Mouse (Mus musculus) liver, embryonic 14.5 days (tissue): ENCODE results near the gene Mpp3. TPM values are rescaled to one million over a fixed set of nuclear protein-coding genes. Genes with fewer than 3 reads are reported as not detected.

Source experiments
- ATAC-seq: fragments of 200-750 bp; cut with Nextera tagmentation; 2 replicates; pipeline ENCODE4 v1.8.0; 2017; ENCODE audit warnings: moderate number of reproducible peaks, mild to moderate bottlenecking, moderate library complexity; ENCODE audit not compliant: insufficient read depth
- DNase-seq, 3 experiments: peaks; one replicate each; pipeline ENCODE4 v3.0.0-alpha.2; 2012 to 2013; ENCODE audit warnings: low read depth in 3 of 3, low spot score in 3 of 3
- H3K27ac ChIP-seq: fragments of 300-500 bp; sonication (generic); 2 replicates; pipeline ENCODE4 v1.5.1; 2014; ENCODE audit warnings: moderate library complexity, mild to moderate bottlenecking, control low read depth, inconsistent platforms
- H3K27me3 ChIP-seq: fragments of 300-500 bp; sonication (generic); 2 replicates; pipeline ENCODE4 v1.6.1; 2014; ENCODE audit warnings: mild to moderate bottlenecking, low read length, moderate library complexity; ENCODE audit not compliant: control insufficient read depth, insufficient read depth
- H3K36me3 ChIP-seq: fragments of 300-500 bp; sonication (generic); replicated peaks from 2 replicates; pipeline ENCODE4 v1.6.1; 2014; ENCODE audit warnings: low read depth; ENCODE audit not compliant: control insufficient read depth, insufficient read depth
- H3K4me1 ChIP-seq, 2 experiments: fragments of 200-500 bp in 1 of 2; fragments of 300-500 bp in 1 of 2; sonication (generic) in 1 of 2; replicated peaks; 2 replicates each; pipeline ENCODE4 v1.6.1; 2012 to 2014; ENCODE audit warnings: antibody characterized with exemption in 1 of 2, inconsistent platforms in 1 of 2, low read length in 1 of 2; ENCODE audit not compliant: control insufficient read depth in 2 of 2, insufficient read depth in 2 of 2
- H3K4me2 ChIP-seq: fragments of 300-500 bp; sonication (generic); 2 replicates; pipeline ENCODE4 v1.6.1; 2014; ENCODE audit warnings: low read depth, mild to moderate bottlenecking, control low read depth, moderate library complexity
- H3K4me3 ChIP-seq, 2 experiments: fragments of 200-500 bp in 1 of 2; fragments of 300-500 bp in 1 of 2; sonication (generic) in 1 of 2; 2 replicates each; pipeline ENCODE4 v1.5.1; 2012 to 2014; ENCODE audit warnings: low read depth in 2 of 2, low read length in 2 of 2, mild to moderate bottlenecking in 2 of 2, control low read depth in 1 of 2, inconsistent platforms in 1 of 2, moderate library complexity in 1 of 2; ENCODE audit not compliant: insufficient read depth in 1 of 2
- H3K9ac ChIP-seq: fragments of 300-500 bp; sonication (generic); replicated peaks from 2 replicates; pipeline ENCODE4 v1.6.1; 2014; ENCODE audit warnings: mild to moderate bottlenecking, control low read depth, moderate library complexity
- H3K9me3 ChIP-seq: fragments of 300-500 bp; sonication (generic); 2 replicates; pipeline ENCODE4 v1.6.1; 2016; ENCODE audit warnings: low read length, mixed read lengths; ENCODE audit not compliant: control insufficient read depth
- CTCF ChIP-seq: IDR thresholded peaks from 2 replicates; pipeline ENCODE4 v1.5.1; 2016; ENCODE audit warnings: antibody characterized with exemption, low read depth, control low read depth
- EP300 ChIP-seq: IDR thresholded peaks from 2 replicates; pipeline ENCODE4 v1.6.1; 2016; ENCODE audit warnings: antibody characterized with exemption, low read depth
- WGBS: fragments of 180-500 bp; shearing (Covaris S2); extraction: QIAGEN DNeasy Blood & Tissue Kit; methylation state at CpG from one replicate; pipeline ENCODE4 v1.1.7; 2014; ENCODE audit not compliant: insufficient replicate concordance; 5-methylcytosine and 5-hydroxymethylcytosine counted together
- polyA plus RNA-seq, 2 experiments: library from polyadenylated mRNA; depleted of rRNA in 1 of 2; stranded (reverse) in 1 of 2; unstranded in 1 of 2; fragments of >200 nt; fragmentation: Nextera tagmentation in 1 of 2; extraction: Ambion mirVana in 1 of 2; gene quantifications; 2 replicates each; pipeline versions ENCODE4 v1.2.1 to v1.2.3; 2012 to 2014

Gene Mpp3
- polyA plus RNA-seq, 2 experiments = 0.21 TPM; not detected in 1

DNA sequence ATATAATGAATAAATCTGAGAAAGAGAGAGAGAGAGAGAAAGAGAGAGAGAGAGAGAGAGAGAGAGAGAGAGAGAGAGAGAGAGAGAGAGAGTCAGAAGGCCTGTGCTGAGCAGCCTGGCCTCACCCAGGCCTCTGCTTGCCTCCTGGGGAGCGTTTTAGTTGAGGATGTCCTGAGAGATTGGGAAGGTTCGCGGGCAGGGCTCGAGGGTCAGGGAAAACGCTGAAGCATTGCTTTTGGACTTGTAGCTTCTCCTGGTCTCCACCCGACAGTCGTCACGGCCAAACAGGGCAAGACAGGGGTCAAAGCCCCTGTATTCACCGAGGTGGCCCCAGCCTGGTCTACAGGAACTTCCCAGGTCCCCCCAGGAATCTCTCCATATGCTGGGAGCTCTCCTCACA is 18.3 kb upstream of the Mpp3 start:
- 67% methylated on average over 9 of the region's 9 CpGs for WGBS

GRCm38 (mm10) chr11:102044691-102045212 is 16.5 kb upstream of the Mpp3 start:
- no peak overlapping the region for H3K9ac ChIP-seq
- DNase-seq (no peak), ATAC-seq (no peak)
- no peaks in the 10 kb centered on the region for H3K36me3 ChIP-seq
- TF ChIP-seq EP300 (no peak), CTCF (no peak)
- H3K27ac ChIP-seq = no peak overlapping the region
- 61% methylated on average over 7 of the region's 7 CpGs for WGBS
- H3K27me3 ChIP-seq = no peaks in the 10 kb centered on the region; the same call in 1 of the 2 replicates
- no peaks in the 10 kb centered on the region for H3K9me3 ChIP-seq
- H3K4me1 ChIP-seq = no peaks in the 10 kb centered on the region
- H3K4me2 ChIP-seq = no peak overlapping the region
- no peak overlapping the region for H3K4me3 ChIP-seq

More for the DNA sequence above, 18.3 kb upstream of the Mpp3 start:
- TF ChIP-seq EP300 (no peak), CTCF (no peak)
- no peak overlapping the region for H3K9ac ChIP-seq
- ATAC-seq (no peak), DNase-seq (no peak)
- H3K4me2 ChIP-seq = no peak overlapping the region
- no peaks in the 10 kb centered on the region for H3K4me1 ChIP-seq
- H3K9me3 ChIP-seq = no peaks in the 10 kb centered on the region
- H3K27ac ChIP-seq = no peak overlapping the region
- H3K27me3 ChIP-seq = no peaks in the 10 kb centered on the region
- H3K4me3 ChIP-seq = no peak overlapping the region
- H3K36me3 ChIP-seq = no peaks in the 10 kb centered on the region

- no peaks in the 10 kb centered on the region; the same call in 1 of the 2 replicates for H3K27me3 ChIP-seq
- no peak overlapping the region for H3K4me2 ChIP-seq
- H3K4me1 ChIP-seq = no peaks in the 10 kb centered on the region
- no peak overlapping the region for H3K27ac ChIP-seq
- no peak for DNase-seq
- no peak overlapping the region for H3K4me3 ChIP-seq
- 68% methylated on average over 6 of the region's 6 CpGs for WGBS
- ATAC-seq = no peak
- no peak overlapping the region for H3K9ac ChIP-seq
- TF ChIP-seq EP300 = no peak
- no peak for TF ChIP-seq CTCF
- no peaks in the 10 kb centered on the region for H3K36me3 ChIP-seq
- no peaks in the 10 kb centered on the region for H3K9me3 ChIP-seq
Measured at GRCm38 (mm10) chr11:102043381-102043780, 15.1 kb upstream of the Mpp3 start.

DNA sequence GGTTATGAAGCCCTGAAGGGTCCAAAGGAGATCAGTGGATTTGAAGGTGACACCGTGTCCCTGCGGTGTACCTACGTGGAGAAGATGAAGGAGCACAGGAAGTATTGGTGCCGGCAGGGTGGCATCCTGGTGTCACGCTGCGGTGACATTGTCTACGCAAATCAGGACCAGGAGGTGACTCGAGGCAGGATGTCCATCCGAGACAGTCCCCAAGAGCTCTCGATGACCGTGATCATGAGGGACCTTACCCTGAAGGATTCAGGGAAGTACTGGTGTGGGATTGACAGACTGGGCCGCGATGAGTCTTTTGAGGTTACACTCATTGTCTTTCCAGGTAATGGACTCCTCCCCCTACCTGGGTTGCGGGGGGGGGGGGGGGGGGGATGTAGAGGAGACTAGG is 14.7 kb upstream of the Mpp3 start:
- Histone ChIP-seq H3K4me2 (no peak overlapping the region), H3K9ac (no peak overlapping the region), H3K27me3 (no peaks in the 10 kb centered on the region; the same call in 1 of the 2 replicates), H3K4me3 (no peak overlapping the region), H3K4me1 (no peaks in the 10 kb centered on the region), H3K36me3 (no peaks in the 10 kb centered on the region), H3K27ac (no peak overlapping the region), H3K9me3 (no peaks in the 10 kb centered on the region)
- ATAC-seq (no peak), DNase-seq (no peak)
- 82% methylated on average over 14 of the region's 14 CpGs for WGBS
- no peak for TF ChIP-seq EP300
- no peak for TF ChIP-seq CTCF

- Histone ChIP-seq H3K27ac (no peak within 1 kb of the TSS), H3K9me3 (no peaks in the 10 kb centered on the region), H3K9ac (no peak within 1 kb of the TSS), H3K4me3 (no peak within 1 kb of the TSS), H3K36me3 (no peaks in the 10 kb centered on the region), H3K27me3 (no peaks in the 10 kb centered on the region; the same call in 1 of the 2 replicates), H3K4me1 (no peaks in the 10 kb centered on the region), H3K4me2 (no peak within 1 kb of the TSS)
- DNase-seq (no peak), ATAC-seq (no peak)
- 14% methylated on average over 5 of the region's 5 CpGs for WGBS
- no peak for TF ChIP-seq CTCF
- TF ChIP-seq EP300 = no peak
Measured at GRCm38 (mm10) chr11:102041350-102041949, 13.2 kb upstream of the Mpp3 start, which contains the start of gene Cd300lg. Gene Cd300lg, plus strand, starts transcription at chr11:102041509.
